Mouse (Mus musculus) heart, embryonic 12.5 days (tissue): Measurements from ENCODE around the gene Ch25h. TPM values are rescaled to one million over a fixed set of nuclear protein-coding genes. Genes with fewer than 3 reads are reported as not detected.

Source experiments
- ATAC-seq: fragments of 200-750 bp; cut with Nextera tagmentation; 2 replicates; pipeline ENCODE4 v1.8.0; 2017; ENCODE audit warnings: moderate TSS enrichment, moderate library complexity; ENCODE audit not compliant: insufficient number of reproducible peaks, low FRiP score
- H3K27ac ChIP-seq: fragments of 300-500 bp; sonication (generic); 2 replicates; pipeline ENCODE4 v1.5.1; 2016; ENCODE audit warnings: mild to moderate bottlenecking, moderate library complexity; ENCODE audit not compliant: poor library complexity, severe bottlenecking
- H3K27me3 ChIP-seq: fragments of 300-500 bp; sonication (generic); replicated peaks from 2 replicates; pipeline ENCODE4 v1.6.1; 2016; ENCODE audit warnings: mild to moderate bottlenecking, moderate library complexity
- H3K36me3 ChIP-seq: fragments of 300-500 bp; sonication (generic); 2 replicates; pipeline ENCODE4 v1.6.1; 2016; ENCODE audit warnings: mild to moderate bottlenecking, moderate library complexity
- H3K4me1 ChIP-seq: fragments of 300-500 bp; sonication (generic); replicated peaks from 2 replicates; pipeline ENCODE4 v1.6.1; 2016; ENCODE audit warnings: mild to moderate bottlenecking
- H3K4me2 ChIP-seq: fragments of 300-500 bp; sonication (generic); 2 replicates; pipeline ENCODE4 v1.6.1; 2016; ENCODE audit warnings: mild to moderate bottlenecking, moderate library complexity
- H3K4me3 ChIP-seq: fragments of 300-500 bp; sonication (generic); 2 replicates; pipeline ENCODE4 v1.5.1; 2016; ENCODE audit warnings: mild to moderate bottlenecking
- H3K9ac ChIP-seq: fragments of 300-500 bp; sonication (generic); 2 replicates; pipeline ENCODE4 v1.6.1; 2016; ENCODE audit warnings: mild to moderate bottlenecking, moderate library complexity
- H3K9me3 ChIP-seq: fragments of 300-500 bp; sonication (generic); replicated peaks from 2 replicates; pipeline ENCODE4 v1.6.1; 2016; ENCODE audit warnings: mild to moderate bottlenecking, moderate library complexity
- WGBS: fragments of 180-500 bp; shearing (Covaris S2); methylation state at CpG from one replicate; pipeline ENCODE4 v1.1.7; 2016; 5-methylcytosine and 5-hydroxymethylcytosine counted together
- polyA plus RNA-seq: library from polyadenylated mRNA; unstranded; fragments of >200 nt; fragmentation: Nextera tagmentation; extraction: Ambion mirVana; gene quantifications from 2 replicates; pipeline ENCODE4 v1.2.1, GENCODE M21; 2016

Gene Ch25h
- polyA plus RNA-seq = 3.3 and 4.6 TPM in 2 replicates

DNA sequence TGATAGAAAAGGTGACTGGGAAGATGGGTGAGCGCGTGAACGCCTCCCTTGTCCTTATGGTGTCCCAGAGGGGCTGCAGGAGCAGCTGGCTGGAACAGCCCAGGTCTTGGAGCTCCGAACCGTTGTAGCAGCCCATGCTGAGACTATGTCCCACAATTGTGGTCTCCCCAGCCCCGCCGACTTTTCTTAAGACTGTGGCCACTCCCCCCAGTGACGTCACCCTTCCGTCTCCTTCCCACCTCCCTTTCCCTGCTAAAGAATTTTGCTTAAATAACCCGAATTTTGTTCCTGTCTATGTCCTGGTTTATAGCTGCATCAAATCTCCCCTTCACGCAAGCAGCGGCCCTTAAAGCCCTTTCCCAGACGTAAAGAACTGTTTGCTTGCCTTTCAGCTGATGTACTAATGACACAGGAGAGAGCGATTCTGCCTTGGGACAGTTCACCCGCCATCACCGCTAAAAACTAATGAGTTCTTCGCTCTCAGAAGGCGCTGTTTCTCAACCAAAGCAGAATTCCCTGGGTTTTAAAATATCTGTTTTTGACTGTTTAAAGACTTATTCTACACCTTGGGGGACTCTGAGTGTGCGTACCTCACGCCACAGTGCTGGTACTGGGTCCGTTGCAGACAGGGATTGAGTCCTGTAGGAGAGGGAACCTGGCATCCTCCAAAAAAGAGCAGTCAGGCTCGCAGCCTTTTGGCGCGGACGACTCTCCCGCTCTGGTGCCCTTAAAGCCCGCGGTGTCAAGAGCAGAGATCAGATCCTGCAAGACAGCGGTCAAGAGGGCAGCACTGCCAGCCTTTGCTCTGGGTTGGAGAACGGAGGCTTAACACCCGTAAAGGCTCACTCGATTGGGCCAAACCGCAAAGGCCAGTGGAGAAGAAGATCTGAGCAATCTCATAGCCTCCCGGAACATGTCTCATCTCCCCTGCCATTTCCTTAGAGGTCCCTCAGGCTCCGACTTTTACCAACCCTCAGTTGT is at the start of gene Ch25h:
Ch25h (minus strand) TSS at position 174 of the 981 bp plus-strand sequence.
- Histone ChIP-seq H3K9me3 (no peaks in the 10 kb centered on the region), H3K4me2 (peak within 1 kb of the TSS; percentile 98), H3K9ac (peak within 1 kb of the TSS; percentile 60), H3K36me3 (no peaks in the 10 kb centered on the region), H3K4me3 (peak within 1 kb of the TSS; percentile 59), H3K4me1 (peaks cover 18% of the 10 kb centered on the region), H3K27me3 (peaks cover 30% of the 10 kb centered on the region), H3K27ac (no peak within 1 kb of the TSS; the same call in 1 of the 2 replicates)
- ATAC-seq = peak; percentile 68; the same call in 1 of the 2 replicates
- under 1% methylated on average over 35 of the region's 35 CpGs for WGBS

DNA sequence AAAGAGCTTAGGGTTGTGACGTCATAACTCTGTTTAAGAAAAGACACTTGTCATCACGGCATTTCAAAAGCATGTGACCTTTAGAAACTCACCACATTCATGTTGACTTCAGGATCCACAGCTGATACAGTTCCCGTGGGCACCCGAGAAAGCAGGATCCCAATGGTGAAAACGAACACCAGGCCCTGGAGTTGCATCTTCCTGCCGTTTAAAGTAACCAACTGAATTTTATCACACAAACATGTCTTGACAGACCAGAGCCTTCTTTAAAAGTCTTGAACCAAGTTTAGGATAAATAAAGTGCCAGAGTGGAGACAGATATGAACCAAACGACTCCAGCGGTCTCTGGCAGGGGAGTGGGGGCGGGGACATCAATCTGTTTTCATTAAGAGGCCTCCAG is 49.7 kb upstream of the Ch25h start:
- no peak overlapping the region for H3K4me3 ChIP-seq
- H3K9me3 ChIP-seq = no peaks in the 10 kb centered on the region
- no peak overlapping the region for H3K27ac ChIP-seq
- peaks cover 4% of the 10 kb centered on the region; the same call in 1 of the 2 replicates for H3K36me3 ChIP-seq
- no peaks in the 10 kb centered on the region for H3K27me3 ChIP-seq
- WGBS = 26% methylated on average over 9 of the region's 9 CpGs
- H3K9ac ChIP-seq = no peak overlapping the region
- peak overlapping the region; percentile 38 for H3K4me2 ChIP-seq
- peaks cover 13% of the 10 kb centered on the region for H3K4me1 ChIP-seq
- ATAC-seq = no peak

DNA sequence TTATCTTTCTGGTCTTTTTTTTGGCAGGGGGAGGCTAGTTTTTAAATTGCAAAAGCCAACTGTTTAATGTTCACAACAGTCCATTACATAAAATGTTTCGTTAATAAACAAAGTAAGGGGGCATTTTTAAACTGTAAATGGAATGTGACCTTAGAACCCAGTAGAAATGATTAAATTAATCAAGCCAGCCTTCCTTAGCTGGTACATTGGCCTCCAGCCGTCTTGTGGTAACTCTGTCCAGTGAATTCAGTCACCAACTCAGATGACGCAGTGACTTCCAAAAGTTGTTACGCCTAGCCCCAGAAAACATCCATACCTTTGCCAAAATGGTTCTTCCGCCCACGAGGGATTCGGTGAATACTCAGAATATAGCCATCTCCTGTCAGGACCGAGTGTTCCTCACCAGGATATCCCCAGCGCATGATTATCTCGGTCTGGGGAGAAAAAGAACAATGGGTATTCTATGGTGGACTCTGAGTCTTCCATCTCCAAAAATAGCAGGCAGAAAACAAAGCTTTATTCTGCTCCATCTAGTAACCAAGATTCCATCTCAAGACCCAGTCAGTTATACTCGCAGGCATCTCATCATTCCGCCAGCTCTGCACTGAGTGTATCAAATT is 48.3 kb upstream of the Ch25h start:
- WGBS = 69% methylated on average over 12 of the region's 12 CpGs

GRCm38 (mm10) chr19:34521978-34522377 is 47.0 kb upstream of the Ch25h start:
- Histone ChIP-seq H3K4me1 (peaks cover 13% of the 10 kb centered on the region), H3K4me2 (no peak overlapping the region), H3K27ac (no peak overlapping the region), H3K36me3 (peaks cover 12% of the 10 kb centered on the region; the same call in 1 of the 2 replicates), H3K9me3 (no peaks in the 10 kb centered on the region), H3K4me3 (no peak overlapping the region), H3K9ac (no peak overlapping the region), H3K27me3 (no peaks in the 10 kb centered on the region)
- no peak for ATAC-seq
- WGBS = 72% methylated on average over 1 of the region's 1 CpGs

More for the DNA sequence above, 48.3 kb upstream of the Ch25h start:
- H3K4me1 ChIP-seq = peaks cover 13% of the 10 kb centered on the region
- no peak for ATAC-seq
- H3K27ac ChIP-seq = no peak overlapping the region
- H3K36me3 ChIP-seq = peaks cover 5% of the 10 kb centered on the region; the same call in 1 of the 2 replicates
- H3K27me3 ChIP-seq = no peaks in the 10 kb centered on the region
- no peak overlapping the region for H3K9ac ChIP-seq
- H3K4me2 ChIP-seq = no peak overlapping the region
- H3K9me3 ChIP-seq = no peaks in the 10 kb centered on the region
- H3K4me3 ChIP-seq = no peak overlapping the region

DNA sequence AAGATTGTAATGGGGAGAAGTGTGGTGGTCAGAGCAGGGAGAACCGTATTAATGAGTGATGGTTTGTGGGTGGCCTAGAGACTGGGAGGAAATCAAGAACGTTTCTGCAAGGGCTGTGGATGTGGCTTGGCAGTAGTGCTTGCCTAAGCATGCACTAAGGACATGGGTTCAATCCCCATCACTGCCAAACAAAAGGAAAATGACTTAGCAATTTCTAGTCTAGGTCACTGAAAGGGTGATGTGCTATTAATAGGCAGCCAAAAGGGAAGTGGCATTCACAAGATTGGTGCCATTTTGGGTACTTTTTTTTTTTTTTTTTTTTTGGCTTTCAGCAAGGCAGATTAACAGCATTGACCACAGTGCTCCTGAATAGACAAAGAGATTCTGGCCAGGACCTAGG is 46.4 kb upstream of the Ch25h start:
- Histone ChIP-seq H3K9ac (no peak overlapping the region), H3K27ac (no peak overlapping the region), H3K4me3 (no peak overlapping the region), H3K27me3 (no peaks in the 10 kb centered on the region), H3K36me3 (peaks cover 15% of the 10 kb centered on the region; the same call in 1 of the 2 replicates), H3K4me2 (no peak overlapping the region), H3K4me1 (peaks cover 11% of the 10 kb centered on the region), H3K9me3 (no peaks in the 10 kb centered on the region)
- ATAC-seq = no peak
- WGBS = 61% methylated on average over 2 of the region's 2 CpGs

- 85% methylated on average over 4 of the region's 4 CpGs for WGBS
- Histone ChIP-seq H3K27ac (no peak overlapping the region), H3K9me3 (no peaks in the 10 kb centered on the region), H3K4me2 (no peak overlapping the region), H3K27me3 (no peaks in the 10 kb centered on the region), H3K9ac (no peak overlapping the region), H3K36me3 (peaks cover 15% of the 10 kb centered on the region; the same call in 1 of the 2 replicates), H3K4me3 (no peak overlapping the region), H3K4me1 (peaks cover 7% of the 10 kb centered on the region)
- no peak for ATAC-seq
Measured at GRCm38 (mm10) chr19:34520051-34520450, 45.1 kb upstream of the Ch25h start.

DNA sequence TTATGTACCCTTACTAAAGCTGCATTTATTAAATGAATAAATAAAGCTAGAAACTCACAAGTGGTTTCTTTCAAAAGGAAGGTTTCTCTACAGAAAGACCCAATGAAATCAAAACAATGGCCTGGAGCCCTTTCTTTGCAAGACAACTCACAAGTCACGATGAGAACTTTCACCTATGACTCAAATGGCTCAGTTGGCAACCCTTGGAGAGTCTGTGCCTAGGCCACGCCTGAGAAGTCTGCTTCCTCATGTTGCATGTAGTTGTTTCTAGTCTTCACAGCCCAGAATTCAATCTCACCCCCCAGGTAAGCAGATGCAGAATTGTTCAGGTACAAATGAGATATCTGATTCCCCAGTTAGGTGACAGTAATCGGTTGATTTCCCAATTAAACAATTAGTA is 44.7 kb upstream of the Ch25h start:
- ATAC-seq = no peak
- 85% methylated on average over 3 of the region's 3 CpGs for WGBS
- Histone ChIP-seq H3K27ac (no peak overlapping the region), H3K4me1 (peaks cover 3% of the 10 kb centered on the region), H3K27me3 (no peaks in the 10 kb centered on the region), H3K36me3 (peaks cover 15% of the 10 kb centered on the region; the same call in 1 of the 2 replicates), H3K9me3 (no peaks in the 10 kb centered on the region), H3K4me2 (no peak overlapping the region), H3K4me3 (no peak overlapping the region), H3K9ac (no peak overlapping the region)

DNA sequence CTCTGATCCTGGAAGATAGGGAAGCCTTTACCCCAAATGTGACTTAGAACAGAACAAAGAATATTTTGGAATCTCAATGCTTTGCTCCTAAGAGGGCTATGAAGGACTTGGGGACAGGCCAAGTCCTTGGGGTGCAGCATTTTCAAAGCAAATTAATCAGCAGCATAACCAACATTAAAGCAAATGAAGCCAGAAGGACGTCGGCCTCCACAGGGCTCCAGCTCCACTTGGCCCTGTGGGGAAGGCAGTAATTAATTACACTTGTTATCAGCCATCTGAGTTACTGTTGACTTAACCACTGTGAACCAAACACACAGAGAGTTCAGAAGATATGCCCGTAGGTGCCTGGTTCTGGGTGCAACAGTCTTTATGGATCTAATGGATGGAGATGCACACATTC is 43.8 kb upstream of the Ch25h start:
- no peaks in the 10 kb centered on the region for H3K27me3 ChIP-seq
- no peaks in the 10 kb centered on the region for H3K9me3 ChIP-seq
- no peaks in the 10 kb centered on the region for H3K4me1 ChIP-seq
- H3K27ac ChIP-seq = no peak overlapping the region
- H3K4me3 ChIP-seq = no peak overlapping the region
- H3K9ac ChIP-seq = no peak overlapping the region
- 58% methylated on average over 3 of the region's 3 CpGs for WGBS
- no peak for ATAC-seq
- H3K4me2 ChIP-seq = no peak overlapping the region
- H3K36me3 ChIP-seq = peaks cover 20% of the 10 kb centered on the region; the same call in 1 of the 2 replicates

GRCm38 (mm10) chr19:34517812-34518594 is 43.0 kb upstream of the Ch25h start:
- H3K27ac ChIP-seq = no peak overlapping the region
- no peak overlapping the region for H3K4me3 ChIP-seq
- WGBS = 84% methylated on average over 13 of the region's 13 CpGs
- no peaks in the 10 kb centered on the region for H3K27me3 ChIP-seq
- no peaks in the 10 kb centered on the region for H3K9me3 ChIP-seq
- H3K4me1 ChIP-seq = no peaks in the 10 kb centered on the region
- no peak overlapping the region for H3K4me2 ChIP-seq
- H3K9ac ChIP-seq = no peak overlapping the region
- peaks cover 20% of the 10 kb centered on the region; the same call in 1 of the 2 replicates for H3K36me3 ChIP-seq
- ATAC-seq = no peak

DNA sequence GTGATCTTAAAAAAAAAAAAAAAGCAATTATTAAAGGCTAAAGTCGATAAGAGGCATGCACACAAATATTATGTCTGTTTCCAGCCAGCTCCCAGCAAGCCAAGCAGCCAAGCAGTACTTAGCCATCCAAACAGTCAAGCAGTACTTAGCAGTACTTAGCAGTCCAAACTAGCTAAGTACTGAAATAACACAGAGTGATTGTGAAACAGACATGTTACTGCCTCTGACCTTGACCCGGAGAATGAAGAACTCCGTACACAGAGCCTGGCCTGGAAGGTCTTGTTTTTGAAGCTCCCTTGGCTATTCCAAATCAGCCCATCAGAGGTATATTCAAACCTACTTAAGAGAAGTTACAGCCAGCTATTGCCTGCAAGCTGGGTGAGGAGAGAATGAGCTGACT is 42.2 kb upstream of the Ch25h start:
- H3K9ac ChIP-seq = no peak overlapping the region
- no peak overlapping the region for H3K27ac ChIP-seq
- H3K4me3 ChIP-seq = no peak overlapping the region
- no peaks in the 10 kb centered on the region for H3K4me1 ChIP-seq
- H3K36me3 ChIP-seq = peaks cover 20% of the 10 kb centered on the region; the same call in 1 of the 2 replicates
- H3K27me3 ChIP-seq = no peaks in the 10 kb centered on the region
- no peak overlapping the region for H3K4me2 ChIP-seq
- ATAC-seq = no peak
- H3K9me3 ChIP-seq = no peaks in the 10 kb centered on the region
- WGBS = 89% methylated on average over 3 of the region's 3 CpGs
